Mouse (Mus musculus) liver, embryonic 16.5 days (tissue): Measurements from ENCODE around the gene Rasgrp2. TPM values are rescaled to one million over a fixed set of nuclear protein-coding genes. Genes with fewer than 3 reads are reported as not detected.
A peak's percentile ranks its signal among the peaks of the same experiment; 100 is the strongest.

ENCODE experiments used
- ATAC-seq: fragments of 200-750 bp; cut with Nextera tagmentation; 2 replicates; pipeline ENCODE4 v1.8.0; 2017; ENCODE audit warnings: low read depth, mild to moderate bottlenecking, moderate number of reproducible peaks, moderate library complexity
- H3K27ac ChIP-seq: fragments of 300-500 bp; sonication (generic); 2 replicates; pipeline ENCODE4 v1.5.1; 2014; ENCODE audit warnings: mild to moderate bottlenecking, low read length
- H3K27me3 ChIP-seq: fragments of 300-500 bp; sonication (generic); 2 replicates; pipeline ENCODE4 v1.6.1; 2014; ENCODE audit warnings: low read depth, low read length, mixed read lengths; ENCODE audit not compliant: control insufficient read depth, insufficient read depth
- H3K36me3 ChIP-seq: fragments of 300-500 bp; sonication (generic); 2 replicates; pipeline ENCODE4 v1.6.1; 2014; ENCODE audit warnings: mild to moderate bottlenecking; ENCODE audit not compliant: control insufficient read depth, insufficient read depth
- H3K4me1 ChIP-seq: fragments of 300-500 bp; sonication (generic); 2 replicates; pipeline ENCODE4 v1.6.1; 2014; ENCODE audit warnings: low read depth, low read length, mixed read lengths; ENCODE audit not compliant: control insufficient read depth
- H3K4me2 ChIP-seq: fragments of 300-500 bp; sonication (generic); 2 replicates; pipeline ENCODE4 v1.6.1; 2014; ENCODE audit warnings: low read depth, low read length, mixed read lengths
- H3K4me3 ChIP-seq: fragments of 300-500 bp; sonication (generic); 2 replicates; pipeline ENCODE4 v1.5.1; 2014; ENCODE audit warnings: low read depth, mild to moderate bottlenecking, low read length
- H3K9ac ChIP-seq: fragments of 300-500 bp; sonication (generic); 2 replicates; pipeline ENCODE4 v1.6.1; 2014; ENCODE audit warnings: low read depth, low read length
- H3K9me3 ChIP-seq: fragments of 300-500 bp; sonication (generic); replicated peaks from 2 replicates; pipeline ENCODE4 v1.6.1; 2016; ENCODE audit warnings: low read length; ENCODE audit not compliant: control insufficient read depth
- WGBS: fragments of 180-500 bp; shearing (Covaris S2); extraction: QIAGEN DNeasy Blood & Tissue Kit; methylation state at CpG from one replicate; pipeline ENCODE4 v1.1.7; 2014; ENCODE audit not compliant: insufficient replicate concordance; 5-methylcytosine and 5-hydroxymethylcytosine counted together
- polyA plus RNA-seq: library from polyadenylated mRNA; unstranded; fragments of >200 nt; fragmentation: Nextera tagmentation; extraction: Ambion mirVana; gene quantifications from 2 replicates; pipeline ENCODE4 v1.2.1, GENCODE M21; 2015

Rasgrp2 gene
- polyA plus RNA-seq, result 78.8 and 81.7 TPM in 2 replicates

- Histone ChIP-seq H3K4me2 (peak within 1 kb of the TSS; percentile 80), H3K4me1 (peaks cover 7% of the 10 kb centered on the region), H3K9me3 (no peaks in the 10 kb centered on the region), H3K27me3 (peaks cover 36% of the 10 kb centered on the region), H3K27ac (peak within 1 kb of the TSS; percentile 73), H3K36me3 (no peaks in the 10 kb centered on the region), H3K4me3 (peak within 1 kb of the TSS; percentile 58), H3K9ac (peak within 1 kb of the TSS; percentile 51)
- under 1% methylated on average over 75 of the region's 87 CpGs for whole genome bisulfite sequencing
- ATAC-seq, result peak; percentile 23; the same call in 1 of the 2 replicates
These were observed at the start of gene Rasgrp2 for GRCm38 (mm10) chr19:6399285-6400095. Rasgrp2 (plus strand) TSS chr19:6399340.

GRCm38 (mm10) chr19:6351431-6352106 lies 47.6 kb upstream of the Rasgrp2 start:
- H3K9ac ChIP-seq, result no peak overlapping the region
- H3K27me3 ChIP-seq, result no peaks in the 10 kb centered on the region
- WGBS, result 72% methylated on average over 14 of the region's 14 CpGs
- H3K27ac ChIP-seq, result no peak overlapping the region
- H3K4me2 ChIP-seq, result no peak overlapping the region
- no peaks in the 10 kb centered on the region for H3K36me3 ChIP-seq
- no peaks in the 10 kb centered on the region for H3K9me3 ChIP-seq
- ATAC-seq, result no peak
- no peak overlapping the region for H3K4me3 ChIP-seq
- peaks cover 16% of the 10 kb centered on the region for H3K4me1 ChIP-seq

GRCm38 (mm10) chr19:6352107-6352505 lies 47.0 kb upstream of the Rasgrp2 start:
- Histone ChIP-seq H3K4me3 (no peak overlapping the region), H3K27me3 (no peaks in the 10 kb centered on the region), H3K27ac (no peak overlapping the region), H3K9ac (no peak overlapping the region), H3K9me3 (no peaks in the 10 kb centered on the region), H3K36me3 (no peaks in the 10 kb centered on the region), H3K4me2 (no peak overlapping the region), H3K4me1 (peaks cover 16% of the 10 kb centered on the region)
- no peak for ATAC-seq
- WGBS, result 38% methylated on average over 2 of the region's 2 CpGs

GRCm38 (mm10) chr19:6354030-6354429 lies 45.1 kb upstream of the Rasgrp2 start:
- H3K27ac ChIP-seq, result no peak overlapping the region
- peaks cover 9% of the 10 kb centered on the region for H3K4me1 ChIP-seq
- WGBS, result 71% methylated on average over 7 of the region's 7 CpGs
- ATAC-seq, result no peak
- H3K4me3 ChIP-seq, result no peak overlapping the region
- H3K36me3 ChIP-seq, result no peaks in the 10 kb centered on the region
- no peaks in the 10 kb centered on the region for H3K9me3 ChIP-seq
- H3K27me3 ChIP-seq, result no peaks in the 10 kb centered on the region
- no peak overlapping the region for H3K9ac ChIP-seq
- no peak overlapping the region for H3K4me2 ChIP-seq

GRCm38 (mm10) chr19:6361291-6361690 lies 37.8 kb upstream of the Rasgrp2 start:
- H3K27me3 ChIP-seq, result no peaks in the 10 kb centered on the region
- H3K36me3 ChIP-seq, result peaks cover 9% of the 10 kb centered on the region
- 63% methylated on average over 3 of the region's 3 CpGs for WGBS
- no peak overlapping the region for H3K4me3 ChIP-seq
- no peak overlapping the region for H3K9ac ChIP-seq
- no peak overlapping the region for H3K27ac ChIP-seq
- ATAC-seq, result no peak
- peaks cover 17% of the 10 kb centered on the region for H3K4me1 ChIP-seq
- H3K9me3 ChIP-seq, result no peaks in the 10 kb centered on the region
- no peak overlapping the region for H3K4me2 ChIP-seq

GRCm38 (mm10) chr19:6363091-6363410 lies 36.1 kb upstream of the Rasgrp2 start:
- Histone ChIP-seq H3K9ac (peak overlapping the region; percentile 54), H3K4me3 (peak overlapping the region; percentile 100), H3K27me3 (no peaks in the 10 kb centered on the region), H3K36me3 (peaks cover 26% of the 10 kb centered on the region), H3K27ac (peak overlapping the region; percentile 73), H3K4me1 (peaks cover 24% of the 10 kb centered on the region), H3K4me2 (peak overlapping the region; percentile 71), H3K9me3 (no peaks in the 10 kb centered on the region)
- ATAC-seq, result no peak
- WGBS, result under 1% methylated on average over 11 of the region's 11 CpGs

GRCm38 (mm10) chr19:6363411-6364240 lies 35.5 kb upstream of the Rasgrp2 start, which contains the start of gene Sf1:
Sf1 (plus strand) TSS chr19:6363690.
- peak within 1 kb of the TSS; percentile 100 for H3K4me3 ChIP-seq
- under 1% methylated on average over 79 of the region's 85 CpGs for WGBS
- H3K27me3 ChIP-seq, result no peaks in the 10 kb centered on the region
- H3K36me3 ChIP-seq, result peaks cover 32% of the 10 kb centered on the region
- H3K9ac ChIP-seq, result peak within 1 kb of the TSS; percentile 99
- H3K9me3 ChIP-seq, result no peaks in the 10 kb centered on the region
- H3K4me2 ChIP-seq, result peak within 1 kb of the TSS; percentile 71
- H3K4me1 ChIP-seq, result peaks cover 24% of the 10 kb centered on the region
- ATAC-seq, result peak; percentile 91
- H3K27ac ChIP-seq, result peak within 1 kb of the TSS; percentile 97

GRCm38 (mm10) chr19:6364317-6364725 lies 34.8 kb upstream of the Rasgrp2 start:
- Histone ChIP-seq H3K36me3 (peaks cover 38% of the 10 kb centered on the region), H3K4me3 (peak overlapping the region; percentile 100), H3K9me3 (no peaks in the 10 kb centered on the region), H3K27me3 (no peaks in the 10 kb centered on the region), H3K27ac (peak overlapping the region; percentile 97), H3K4me1 (peaks cover 24% of the 10 kb centered on the region), H3K4me2 (peak overlapping the region; percentile 71), H3K9ac (peak overlapping the region; percentile 99)
- WGBS, result under 1% methylated on average over 55 of the region's 55 CpGs
- ATAC-seq, result peak; percentile 14
